Mouse (Mus musculus) left cerebral cortex, adult 9 months (tissue): ENCODE measurements around the gene Mlph.

ENCODE experiments used
- DNase-seq, 2 experiments: peaks; one replicate each; pipeline ENCODE4 v3.0.0; 2022; ENCODE audit warnings: low spot score in 2 of 2

Mlph gene

GRCm38 (mm10) chr1:90914948-90915569, at the start of gene Mlph:
Gene Mlph, plus strand, starts transcription at chr1:90915085.
- no peak for DNase-seq

- DNase-seq, result no peak
Observed at GRCm38 (mm10) chr1:90866734-90867133, 48.2 kb upstream of the Mlph start.

- DNase-seq, result no peak
Observed at GRCm38 (mm10) chr1:90870581-90870980, 44.3 kb upstream of the Mlph start.

GRCm38 (mm10) chr1:90875371-90875770, 39.5 kb upstream of the Mlph start:
- DNase-seq, result no peak

GRCm38 (mm10) chr1:90875961-90876360, 38.9 kb upstream of the Mlph start:
- DNase-seq, result no peak

GRCm38 (mm10) chr1:90876486-90877270, 38.2 kb upstream of the Mlph start:
- no peak for DNase-seq

GRCm38 (mm10) chr1:90885771-90886460, 29.0 kb upstream of the Mlph start:
- DNase-seq, result no peak

GRCm38 (mm10) chr1:90894521-90894920, 20.4 kb upstream of the Mlph start:
- DNase-seq, result no peak

GRCm38 (mm10) chr1:90895004-90895403, 19.9 kb upstream of the Mlph start:
- DNase-seq, result no peak

GRCm38 (mm10) chr1:90896281-90896680, 18.6 kb upstream of the Mlph start:
- DNase-seq, result no peak

GRCm38 (mm10) chr1:90896741-90897361, 18.0 kb upstream of the Mlph start:
- DNase-seq, result peak in 1 of 2 experiments; percentile 34

GRCm38 (mm10) chr1:90898012-90898411, 16.9 kb upstream of the Mlph start:
- no peak for DNase-seq

- no peak for DNase-seq
Observed at GRCm38 (mm10) chr1:90899816-90900215, 15.1 kb upstream of the Mlph start.

- peak in 1 of 2 experiments; percentile 17 for DNase-seq
Observed at GRCm38 (mm10) chr1:90900406-90900805, 14.5 kb upstream of the Mlph start.

- DNase-seq, result no peak
Observed at GRCm38 (mm10) chr1:90901246-90901645, 13.6 kb upstream of the Mlph start.

GRCm38 (mm10) chr1:90901681-90902208, 13.1 kb upstream of the Mlph start:
- no peak for DNase-seq

GRCm38 (mm10) chr1:90902751-90903150, 12.1 kb upstream of the Mlph start:
- no peak for DNase-seq

GRCm38 (mm10) chr1:90903211-90903945, 11.5 kb upstream of the Mlph start:
- DNase-seq, result no peak

- DNase-seq, result peak; percentile 71 to 84
Observed at GRCm38 (mm10) chr1:90903971-90904458, 10.9 kb upstream of the Mlph start.

GRCm38 (mm10) chr1:90904729-90905404, 10.0 kb upstream of the Mlph start:
- no peak for DNase-seq
